In genomic region chr6:145076286-145076685, GRCm38 (mm10) we compare ENCODE assay signal across 9 mouse cellular contexts. TPM values are rescaled to one million over a fixed set of nuclear protein-coding genes. Genes with fewer than 3 reads are reported as not detected.
DNase-seq lines count a peak whose midpoint lies in the region; ATAC-seq and TF ChIP-seq lines count a peak whose summit lies in the region.
"Had no signal": no experiment of that assay in that cellular context is flagged by ENCODE, and none has a peak within 500 bp of the region (broad histone marks: within the 10 kb centered on the region; RNA-seq: fewer than 3 reads in every experiment).

No protein-coding gene starts in this region.

- 19% methylated on average over 9 of the region's 9 CpGs for WGBS in kidney, postnatal 0 days
- 7% methylated on average over 9 of the region's 9 CpGs for WGBS in embryonic facial prominence, embryonic 12.5 days
- 30% methylated on average over 9 of the region's 9 CpGs for WGBS in intestine, embryonic 15.5 days
- WGBS in neural tube, embryonic 15.5 days: 14% methylated on average over 9 of the region's 9 CpGs

- peaks cover 4% of the 10 kb centered on the region; the same call in 1 of the 2 replicates for H3K27me3 ChIP-seq in kidney, postnatal 0 days (ENCODE audit: insufficient read depth, low read length)
- H3K27me3 ChIP-seq in embryonic facial prominence, embryonic 12.5 days: 0 out of 2 replicates have a peak, but pooled peaks cover 2% of the 10 kb centered on the region
- peaks cover 17% of the 10 kb centered on the region for H3K27me3 ChIP-seq in intestine, embryonic 15.5 days (replicated peaks)
- no peaks in the 10 kb centered on the region for H3K27me3 ChIP-seq in neural tube, embryonic 15.5 days (replicated peaks)

- no peak for DNase-seq in kidney, postnatal 0 days (ENCODE audit: low spot score)
- no peak for DNase-seq in kidney, adult 9 months
- DNase-seq in gastrocnemius, postnatal 14 days: no peak
- DNase-seq: layer of hippocampus, adult 9-11 months; spleen, adult 18-20 months had no signal

- H3K36me3 ChIP-seq in kidney, postnatal 0 days (ENCODE audit: insufficient read depth, low read length): no peaks in the 10 kb centered on the region
- no peaks in the 10 kb centered on the region for H3K36me3 ChIP-seq in embryonic facial prominence, embryonic 12.5 days
- no peaks in the 10 kb centered on the region for H3K36me3 ChIP-seq in intestine, embryonic 15.5 days
- no peaks in the 10 kb centered on the region for H3K36me3 ChIP-seq in neural tube, embryonic 15.5 days

- no peak overlapping the region for H3K4me3 ChIP-seq in kidney, postnatal 0 days (replicated peaks; ENCODE audit: low read depth, low read length)
- H3K4me3 ChIP-seq in embryonic facial prominence, embryonic 12.5 days: peak overlapping the region; percentile 51; the same call in 1 of the 2 replicates
- H3K4me3 ChIP-seq in intestine, embryonic 15.5 days (replicated peaks): peak overlapping the region; percentile 44
- peak overlapping the region; percentile 51 for H3K4me3 ChIP-seq in neural tube, embryonic 15.5 days (replicated peaks)

- H3K4me2 ChIP-seq in kidney, postnatal 0 days (ENCODE audit: low read length): peak overlapping the region; percentile 70
- H3K4me2 ChIP-seq in embryonic facial prominence, embryonic 12.5 days (replicated peaks): peak overlapping the region; percentile 80
- peak overlapping the region; percentile 91 for H3K4me2 ChIP-seq in intestine, embryonic 15.5 days (replicated peaks)
- peak overlapping the region; percentile 86 for H3K4me2 ChIP-seq in neural tube, embryonic 15.5 days

- no peak overlapping the region for H3K9ac ChIP-seq in kidney, postnatal 0 days (ENCODE audit: low read depth, low read length)
- no peak overlapping the region for H3K9ac ChIP-seq in embryonic facial prominence, embryonic 12.5 days
- H3K9ac ChIP-seq in intestine, embryonic 15.5 days: no peak overlapping the region; the same call in 1 of the 2 replicates
- H3K9ac ChIP-seq in neural tube, embryonic 15.5 days (replicated peaks): peak overlapping the region; percentile 42; the same call in 1 of the 2 replicates

- no peak for TF ChIP-seq CTCF in kidney, postnatal 0 days (IDR thresholded peaks at IDR 0.05; ENCODE audit: low read depth)

- no peak overlapping the region for H3K27ac ChIP-seq in kidney, postnatal 0 days
- H3K27ac ChIP-seq in embryonic facial prominence, embryonic 12.5 days: no peak overlapping the region
- H3K27ac ChIP-seq in intestine, embryonic 15.5 days: no peak overlapping the region
- no peak overlapping the region for H3K27ac ChIP-seq in neural tube, embryonic 15.5 days (replicated peaks)

- no peaks in the 10 kb centered on the region for H3K9me3 ChIP-seq in kidney, postnatal 0 days (replicated peaks; ENCODE audit: low read length)
- H3K9me3 ChIP-seq in embryonic facial prominence, embryonic 12.5 days: no peaks in the 10 kb centered on the region
- no peaks in the 10 kb centered on the region for H3K9me3 ChIP-seq in intestine, embryonic 15.5 days
- H3K9me3 ChIP-seq in neural tube, embryonic 15.5 days (replicated peaks): no peaks in the 10 kb centered on the region

- intact Hi-C loops in gastrocnemius, postnatal 14 days (cut with DNase I; ENCODE audit: low total_unique reads): no loop called here

- ATAC-seq in kidney, postnatal 0 days (replicated peaks; ENCODE audit: low FRiP score, low read depth): peak; percentile 18; the same call in 1 of the 2 replicates
- no peak for ATAC-seq in embryonic facial prominence, embryonic 12.5 days (ENCODE audit: insufficient number of reproducible peaks, insufficient read depth, low FRiP score, low TSS enrichment)
- ATAC-seq in intestine, embryonic 15.5 days: no peak
- ATAC-seq in neural tube, embryonic 15.5 days (ENCODE audit: low FRiP score): no peak
- no peak for ATAC-seq in granulocyte monocyte progenitor cell, adult 5-6 weeks (replicated peaks; ENCODE audit: poor library complexity, severe bottlenecking)

- H3K4me1 ChIP-seq in kidney, postnatal 0 days (replicated peaks; ENCODE audit: insufficient read depth, low read length): no peaks in the 10 kb centered on the region
- no peaks in the 10 kb centered on the region; the same call in 1 of the 2 replicates for H3K4me1 ChIP-seq in embryonic facial prominence, embryonic 12.5 days
- H3K4me1 ChIP-seq in intestine, embryonic 15.5 days (replicated peaks): peaks cover 11% of the 10 kb centered on the region; the same call in 1 of the 2 replicates
- H3K4me1 ChIP-seq in neural tube, embryonic 15.5 days: peaks cover 15% of the 10 kb centered on the region

RNA-seq across cellular contexts. Expression of gene Bcat1, which starts 0.3 kb away (rescaled TPM):
- polyA plus RNA-seq in kidney, postnatal 0 days (2015; fragmentation: Nextera tagmentation; extraction: Ambion mirVana): 5.8 TPM in 2 replicates
- 46.8 and 51.8 TPM in 2 replicates for polyA plus RNA-seq in embryonic facial prominence, embryonic 12.5 days (2016; fragmentation: Nextera tagmentation; extraction: Ambion mirVana)
- polyA plus RNA-seq in intestine, embryonic 15.5 days (2015; fragmentation: Nextera tagmentation; extraction: Ambion mirVana): 6.1 and 6.6 TPM in 2 replicates
- 94.5 and 116 TPM in 2 replicates for polyA plus RNA-seq in neural tube, embryonic 15.5 days (2015; fragmentation: Nextera tagmentation; extraction: Ambion mirVana)
- 1 to 10 TPM; 6.8 to 8.8 TPM for total RNA-seq in gastrocnemius, postnatal 14 days (2021)
- total RNA-seq in granulocyte monocyte progenitor cell, adult 5-6 weeks (2014; fragmentation: Nextera tagmentation): 0.52 TPM in 1 of 2 replicates, not detected in the other
- total RNA-seq in granulocyte monocyte progenitor cell, adult 5-6 weeks (2017): 2.1 and 7.0 TPM in 2 replicates

RNA-seq across cellular contexts. Expression of gene Lrmp, which starts 39.2 kb away (rescaled TPM):
- 0.87 and 1.0 TPM in 2 replicates for polyA plus RNA-seq in kidney, postnatal 0 days (2015; fragmentation: Nextera tagmentation; extraction: Ambion mirVana)
- polyA plus RNA-seq in embryonic facial prominence, embryonic 12.5 days (2016; fragmentation: Nextera tagmentation; extraction: Ambion mirVana): 2.1 and 3.0 TPM in 2 replicates
- polyA plus RNA-seq in intestine, embryonic 15.5 days (2015; fragmentation: Nextera tagmentation; extraction: Ambion mirVana): 2.7 and 5.8 TPM in 2 replicates
- polyA plus RNA-seq in neural tube, embryonic 15.5 days (2015; fragmentation: Nextera tagmentation; extraction: Ambion mirVana): 0.60 and 16.0 TPM in 2 replicates
- 1 to 10 TPM; 1.0 to 1.1 TPM for total RNA-seq in gastrocnemius, postnatal 14 days (2021)
- 64.7 and 94.7 TPM in 2 replicates for total RNA-seq in granulocyte monocyte progenitor cell, adult 5-6 weeks (2014; fragmentation: Nextera tagmentation)
- 108 and 121 TPM in 2 replicates for total RNA-seq in granulocyte monocyte progenitor cell, adult 5-6 weeks (2017)
